Mouse (Mus musculus): Measurements from ENCODE around the gene Maco1. TPM values are rescaled to one million over a fixed set of nuclear protein-coding genes. Genes with fewer than 3 reads are reported as not detected.

The Maco1 gene
- total and polyA plus RNA-seq, 2 experiments from 2014 or later, result 21.8 to 32.1 TPM

- H3K4me1 ChIP-seq (ENCODE audit: control insufficient read depth, insufficient read depth), result 0 out of 2 replicates have a peak, but pooled peaks cover 11% of the 10 kb centered on the region
- H3K36me3 ChIP-seq (replicated peaks; ENCODE audit: control insufficient read depth, insufficient read depth, low read length), result 0 out of 2 replicates have a peak, but pooled peaks cover under 1% of the 10 kb centered on the region
- H3K9ac ChIP-seq (replicated peaks; ENCODE audit: low read depth, low read length), result no peak overlapping the region
- no peak overlapping the region for H3K4me3 ChIP-seq (ENCODE audit: low read depth, low read length)
- H3K9me3 ChIP-seq (replicated peaks; ENCODE audit: control insufficient read depth, low read length), result no peaks in the 10 kb centered on the region
- H3K4me2 ChIP-seq (ENCODE audit: low read depth, low read length), result no peak overlapping the region
- ATAC-seq (ENCODE audit: insufficient read depth, low read depth) (no peak), DNase-seq (ENCODE audit: low spot score) (no peak)
- WGBS, result 71% methylated on average over 4 of the region's 4 CpGs
- no peaks in the 10 kb centered on the region for H3K27me3 ChIP-seq (ENCODE audit: control insufficient read depth, insufficient read depth, low read length)
- TF ChIP-seq CTCF (IDR thresholded peaks at IDR 0.05; ENCODE audit: low read depth) (no peak), EP300 (IDR thresholded peaks at IDR 0.05; ENCODE audit: low read depth) (no peak)
- H3K27ac ChIP-seq (ENCODE audit: low read depth), result no peak overlapping the region
These were observed 35.4 kb downstream of the Maco1 start for GRCm38 (mm10) chr4:134817706-134818105.

- Histone ChIP-seq H3K27me3 (ENCODE audit: control insufficient read depth, insufficient read depth, low read length) (no peaks in the 10 kb centered on the region), H3K4me3 (ENCODE audit: low read depth, low read length) (no peak overlapping the region), H3K9ac (replicated peaks; ENCODE audit: low read depth, low read length) (no peak overlapping the region), H3K27ac (ENCODE audit: low read depth) (no peak overlapping the region), H3K4me2 (ENCODE audit: low read depth, low read length) (no peak overlapping the region), H3K9me3 (replicated peaks; ENCODE audit: control insufficient read depth, low read length) (no peaks in the 10 kb centered on the region), H3K4me1 (ENCODE audit: control insufficient read depth, insufficient read depth) (0 out of 2 replicates have a peak, but pooled peaks cover 11% of the 10 kb centered on the region), H3K36me3 (replicated peaks; ENCODE audit: control insufficient read depth, insufficient read depth, low read length) (peaks cover 27% of the 10 kb centered on the region)
- DNase-seq (ENCODE audit: low spot score) (no peak), ATAC-seq (ENCODE audit: insufficient read depth, low read depth) (peak; percentile 51)
- WGBS, result 70% methylated on average over 4 of the region's 4 CpGs
- TF ChIP-seq EP300 (IDR thresholded peaks at IDR 0.05; ENCODE audit: low read depth) (no peak), CTCF (IDR thresholded peaks at IDR 0.05; ENCODE audit: low read depth) (no peak)
These were observed 38.9 kb downstream of the Maco1 start for GRCm38 (mm10) chr4:134814229-134814571.

- H3K9me3 ChIP-seq (replicated peaks; ENCODE audit: control insufficient read depth, low read length), result no peaks in the 10 kb centered on the region
- H3K4me2 ChIP-seq (ENCODE audit: low read depth, low read length), result no peak overlapping the region
- WGBS, result 84% methylated on average over 17 of the region's 17 CpGs
- H3K36me3 ChIP-seq (replicated peaks; ENCODE audit: control insufficient read depth, insufficient read depth, low read length), result peaks cover 33% of the 10 kb centered on the region
- DNase-seq (ENCODE audit: low spot score) (no peak), ATAC-seq (ENCODE audit: insufficient read depth, low read depth) (no peak)
- no peak for TF ChIP-seq EP300 (IDR thresholded peaks at IDR 0.05; ENCODE audit: low read depth)
- TF ChIP-seq CTCF (IDR thresholded peaks at IDR 0.05; ENCODE audit: low read depth), result no peak
- H3K4me3 ChIP-seq (ENCODE audit: low read depth, low read length), result no peak overlapping the region
- H3K4me1 ChIP-seq (ENCODE audit: control insufficient read depth, insufficient read depth), result 0 out of 2 replicates have a peak, but pooled peaks cover 11% of the 10 kb centered on the region
- no peak overlapping the region for H3K9ac ChIP-seq (replicated peaks; ENCODE audit: low read depth, low read length)
- H3K27me3 ChIP-seq (ENCODE audit: control insufficient read depth, insufficient read depth, low read length), result no peaks in the 10 kb centered on the region
- H3K27ac ChIP-seq (ENCODE audit: low read depth), result no peak overlapping the region
These were observed 39.5 kb downstream of the Maco1 start for GRCm38 (mm10) chr4:134813406-134814228.

- TF ChIP-seq CTCF (IDR thresholded peaks at IDR 0.05; ENCODE audit: low read depth) (no peak), EP300 (IDR thresholded peaks at IDR 0.05; ENCODE audit: low read depth) (no peak)
- ATAC-seq (ENCODE audit: insufficient read depth, low read depth) (peak; percentile 86), DNase-seq (ENCODE audit: low spot score) (peak; percentile 70)
- Histone ChIP-seq H3K27ac (ENCODE audit: low read depth) (peak overlapping the region; percentile 74), H3K4me2 (ENCODE audit: low read depth, low read length) (no peak overlapping the region), H3K9me3 (replicated peaks; ENCODE audit: control insufficient read depth, low read length) (no peaks in the 10 kb centered on the region), H3K4me1 (ENCODE audit: control insufficient read depth, insufficient read depth) (peaks cover 14% of the 10 kb centered on the region), H3K4me3 (ENCODE audit: low read depth, low read length) (no peak overlapping the region), H3K36me3 (replicated peaks; ENCODE audit: control insufficient read depth, insufficient read depth, low read length) (peaks cover 79% of the 10 kb centered on the region), H3K9ac (replicated peaks; ENCODE audit: low read depth, low read length) (no peak overlapping the region), H3K27me3 (ENCODE audit: control insufficient read depth, insufficient read depth, low read length) (no peaks in the 10 kb centered on the region)
- 16% methylated on average over 5 of the region's 5 CpGs for WGBS
These were observed 48.4 kb downstream of the Maco1 start for GRCm38 (mm10) chr4:134804765-134805164.

GRCm38 (mm10) chr4:134802765-134803164 is 50.4 kb downstream of the Maco1 start:
- 63% methylated on average over 3 of the region's 3 CpGs for WGBS
- H3K4me2 ChIP-seq (ENCODE audit: low read depth, low read length), result no peak overlapping the region

More at GRCm38 (mm10) chr4:134802765-134803164, 50.4 kb downstream of the Maco1 start:
- peaks cover 14% of the 10 kb centered on the region for H3K4me1 ChIP-seq (ENCODE audit: control insufficient read depth, insufficient read depth)
- H3K27ac ChIP-seq (ENCODE audit: low read depth), result no peak overlapping the region
- no peak for ATAC-seq (ENCODE audit: insufficient read depth, low read depth)
- peaks cover 62% of the 10 kb centered on the region for H3K36me3 ChIP-seq (replicated peaks; ENCODE audit: control insufficient read depth, insufficient read depth, low read length)
- H3K4me3 ChIP-seq (ENCODE audit: low read depth, low read length), result no peak overlapping the region
- no peak for DNase-seq (ENCODE audit: low spot score)
- TF ChIP-seq EP300 (IDR thresholded peaks at IDR 0.05; ENCODE audit: low read depth), result no peak
- no peaks in the 10 kb centered on the region for H3K9me3 ChIP-seq (replicated peaks; ENCODE audit: control insufficient read depth, low read length)
- no peaks in the 10 kb centered on the region for H3K27me3 ChIP-seq (ENCODE audit: control insufficient read depth, insufficient read depth, low read length)
- H3K9ac ChIP-seq (replicated peaks; ENCODE audit: low read depth, low read length), result no peak overlapping the region

Measured in heart, postnatal 0 days (tissue).